Mouse (Mus musculus): ENCODE measurements around the gene Wrap73.

Gene Wrap73

GRCm38 (mm10) chr4:154142211-154143040 is at the start of gene Wrap73:
Gene Wrap73 (plus strand): TSS chr4:154142372.
- DNase-seq (ENCODE audit: low read depth) = peak; percentile 86

GRCm38 (mm10) chr4:154093210-154093609 is 49.0 kb upstream of the Wrap73 start:
- peak; percentile 13 for DNase-seq (ENCODE audit: low read depth)

GRCm38 (mm10) chr4:154096111-154096510 is 46.1 kb upstream of the Wrap73 start:
- DNase-seq (ENCODE audit: low read depth) = no peak

GRCm38 (mm10) chr4:154099361-154099760 is 42.8 kb upstream of the Wrap73 start:
- DNase-seq (ENCODE audit: low read depth) = no peak

GRCm38 (mm10) chr4:154103386-154103785 is 38.8 kb upstream of the Wrap73 start:
- no peak for DNase-seq (ENCODE audit: low read depth)

- no peak for DNase-seq (ENCODE audit: low read depth)
Measured at GRCm38 (mm10) chr4:154103912-154104311, 38.3 kb upstream of the Wrap73 start.

GRCm38 (mm10) chr4:154105381-154106001 is 36.7 kb upstream of the Wrap73 start:
- peak; percentile 54 for DNase-seq (ENCODE audit: low read depth)

- no peak for DNase-seq (ENCODE audit: low read depth)
Measured at GRCm38 (mm10) chr4:154106497-154107061, 35.6 kb upstream of the Wrap73 start.

GRCm38 (mm10) chr4:154109216-154109849 is 32.8 kb upstream of the Wrap73 start:
- DNase-seq (ENCODE audit: low read depth) = no peak

GRCm38 (mm10) chr4:154109850-154110243 is 32.3 kb upstream of the Wrap73 start:
- DNase-seq (ENCODE audit: low read depth) = no peak

- DNase-seq (ENCODE audit: low read depth) = no peak
Measured at GRCm38 (mm10) chr4:154116421-154116820, 25.8 kb upstream of the Wrap73 start.

GRCm38 (mm10) chr4:154118782-154119181 is 23.4 kb upstream of the Wrap73 start:
- no peak for DNase-seq (ENCODE audit: low read depth)

GRCm38 (mm10) chr4:154119208-154119607 is 23.0 kb upstream of the Wrap73 start:
- no peak for DNase-seq (ENCODE audit: low read depth)

- no peak for DNase-seq (ENCODE audit: low read depth)
Measured at GRCm38 (mm10) chr4:154121800-154122199, 20.4 kb upstream of the Wrap73 start.

GRCm38 (mm10) chr4:154122374-154122773 is 19.8 kb upstream of the Wrap73 start:
- DNase-seq (ENCODE audit: low read depth) = no peak

GRCm38 (mm10) chr4:154123553-154123952 is 18.6 kb upstream of the Wrap73 start:
- no peak for DNase-seq (ENCODE audit: low read depth)

- no peak for DNase-seq (ENCODE audit: low read depth)
Measured at GRCm38 (mm10) chr4:154125202-154125601, 17.0 kb upstream of the Wrap73 start.

- DNase-seq (ENCODE audit: low read depth) = no peak
Measured at GRCm38 (mm10) chr4:154127273-154127672, 14.9 kb upstream of the Wrap73 start.

- DNase-seq (ENCODE audit: low read depth) = no peak
Measured at GRCm38 (mm10) chr4:154129950-154130349, 12.2 kb upstream of the Wrap73 start.

- no peak for DNase-seq (ENCODE audit: low read depth)
Measured at GRCm38 (mm10) chr4:154131894-154132293, 10.3 kb upstream of the Wrap73 start.

- DNase-seq (ENCODE audit: low read depth) = no peak
Measured at GRCm38 (mm10) chr4:154134803-154135202, 7.4 kb upstream of the Wrap73 start.

- DNase-seq (ENCODE audit: low read depth) = no peak
Measured at GRCm38 (mm10) chr4:154137139-154137538, 5.0 kb upstream of the Wrap73 start.
